Mouse (Mus musculus) midbrain, embryonic 12.5 days (tissue): ENCODE results near the gene Mrpl54. TPM values are rescaled to one million over a fixed set of nuclear protein-coding genes. Genes with fewer than 3 reads are reported as not detected.

ENCODE experiments used
- ATAC-seq: fragments of 200-750 bp; cut with Nextera tagmentation; 2 replicates; pipeline ENCODE4 v1.8.0; 2017; ENCODE audit warnings: low read depth, moderate TSS enrichment, moderate library complexity; ENCODE audit not compliant: low FRiP score
- H3K27ac ChIP-seq: fragments of 300-500 bp; sonication (generic); replicated peaks from 2 replicates; pipeline ENCODE4 v1.5.1; 2016; ENCODE audit warnings: mild to moderate bottlenecking
- H3K27me3 ChIP-seq: fragments of 300-500 bp; sonication (generic); 2 replicates; pipeline ENCODE4 v1.6.1; 2016; ENCODE audit warnings: mild to moderate bottlenecking
- H3K36me3 ChIP-seq: fragments of 300-500 bp; sonication (generic); 2 replicates; pipeline ENCODE4 v1.6.1; 2016
- H3K4me1 ChIP-seq: fragments of 300-500 bp; sonication (generic); 2 replicates; pipeline ENCODE4 v1.6.1; 2016
- H3K4me2 ChIP-seq: fragments of 300-500 bp; sonication (generic); replicated peaks from 2 replicates; pipeline ENCODE4 v1.6.1; 2016; ENCODE audit warnings: mild to moderate bottlenecking, moderate library complexity
- H3K4me3 ChIP-seq: fragments of 300-500 bp; sonication (generic); 2 replicates; pipeline ENCODE4 v1.5.1; 2016; ENCODE audit warnings: mild to moderate bottlenecking
- H3K9ac ChIP-seq: fragments of 300-500 bp; sonication (generic); replicated peaks from 2 replicates; pipeline ENCODE4 v1.6.1; 2016; ENCODE audit warnings: mild to moderate bottlenecking, moderate library complexity
- H3K9me3 ChIP-seq: fragments of 300-500 bp; sonication (generic); 2 replicates; pipeline ENCODE4 v1.6.1; 2016; ENCODE audit warnings: mild to moderate bottlenecking
- WGBS: fragments of 180-500 bp; shearing (Covaris S2); methylation state at CpG from one replicate; pipeline ENCODE4 v1.1.7; 2016; 5-methylcytosine and 5-hydroxymethylcytosine counted together
- polyA plus RNA-seq: library from polyadenylated mRNA; unstranded; fragments of >200 nt; fragmentation: Nextera tagmentation; extraction: Ambion mirVana; gene quantifications from 2 replicates; pipeline ENCODE4 v1.2.1, GENCODE M21; 2016

The Mrpl54 gene
- polyA plus RNA-seq, 1 experiment from 2014 or later, result 168 TPM

GRCm38 (mm10) chr10:81302781-81303218, 36.1 kb upstream of the Mrpl54 start:
- Histone ChIP-seq H3K4me1 (peaks cover 23% of the 10 kb centered on the region; the same call in 1 of the 2 replicates), H3K27me3 (no peaks in the 10 kb centered on the region), H3K4me3 (no peak overlapping the region), H3K36me3 (peaks cover 22% of the 10 kb centered on the region), H3K9ac (no peak overlapping the region), H3K9me3 (no peaks in the 10 kb centered on the region), H3K4me2 (no peak overlapping the region), H3K27ac (no peak overlapping the region; the same call in 1 of the 2 replicates)
- ATAC-seq, result no peak
- 70% methylated on average over 14 of the region's 14 CpGs for WGBS

- no peak overlapping the region for H3K4me3 ChIP-seq
- no peak overlapping the region for H3K9ac ChIP-seq
- H3K4me2 ChIP-seq, result no peak overlapping the region
- peaks cover 23% of the 10 kb centered on the region; the same call in 1 of the 2 replicates for H3K4me1 ChIP-seq
- 74% methylated on average over 4 of the region's 4 CpGs for WGBS
- no peak for ATAC-seq
- H3K27me3 ChIP-seq, result no peaks in the 10 kb centered on the region
- peaks cover 17% of the 10 kb centered on the region for H3K36me3 ChIP-seq
- H3K27ac ChIP-seq, result no peak overlapping the region; the same call in 1 of the 2 replicates
- H3K9me3 ChIP-seq, result no peaks in the 10 kb centered on the region
Observed at GRCm38 (mm10) chr10:81302288-81302687, 35.6 kb upstream of the Mrpl54 start.

GRCm38 (mm10) chr10:81301321-81301720, 34.6 kb upstream of the Mrpl54 start:
- peaks cover 8% of the 10 kb centered on the region for H3K36me3 ChIP-seq
- H3K9me3 ChIP-seq, result no peaks in the 10 kb centered on the region
- no peak for ATAC-seq
- no peaks in the 10 kb centered on the region for H3K27me3 ChIP-seq
- no peak overlapping the region for H3K9ac ChIP-seq
- H3K4me2 ChIP-seq, result no peak overlapping the region
- H3K4me3 ChIP-seq, result no peak overlapping the region
- no peak overlapping the region for H3K27ac ChIP-seq
- peaks cover 26% of the 10 kb centered on the region; the same call in 1 of the 2 replicates for H3K4me1 ChIP-seq
- WGBS, result 85% methylated on average over 9 of the region's 9 CpGs

GRCm38 (mm10) chr10:81300352-81300907, 33.7 kb upstream of the Mrpl54 start:
- Histone ChIP-seq H3K4me3 (no peak overlapping the region), H3K4me1 (peaks cover 29% of the 10 kb centered on the region; the same call in 1 of the 2 replicates), H3K9me3 (no peaks in the 10 kb centered on the region), H3K27me3 (no peaks in the 10 kb centered on the region), H3K27ac (no peak overlapping the region), H3K36me3 (no peaks in the 10 kb centered on the region), H3K4me2 (no peak overlapping the region), H3K9ac (no peak overlapping the region)
- ATAC-seq, result no peak
- 86% methylated on average over 9 of the region's 9 CpGs for WGBS

- no peak overlapping the region for H3K27ac ChIP-seq
Observed at GRCm38 (mm10) chr10:81299585-81300351, 33.0 kb upstream of the Mrpl54 start.

GRCm38 (mm10) chr10:81298369-81299100, 31.8 kb upstream of the Mrpl54 start:
- no peak overlapping the region for H3K4me2 ChIP-seq
- H3K36me3 ChIP-seq, result no peaks in the 10 kb centered on the region
- 94% methylated on average over 17 of the region's 17 CpGs for WGBS
- no peaks in the 10 kb centered on the region for H3K27me3 ChIP-seq
- no peaks in the 10 kb centered on the region for H3K9me3 ChIP-seq
- ATAC-seq, result no peak
- H3K4me3 ChIP-seq, result no peak overlapping the region
- peaks cover 44% of the 10 kb centered on the region for H3K4me1 ChIP-seq
- H3K9ac ChIP-seq, result no peak overlapping the region
- H3K27ac ChIP-seq, result no peak overlapping the region

More at GRCm38 (mm10) chr10:81299585-81300351, 33.0 kb upstream of the Mrpl54 start:
- no peak overlapping the region for H3K4me2 ChIP-seq
- no peaks in the 10 kb centered on the region for H3K27me3 ChIP-seq
- no peak overlapping the region for H3K9ac ChIP-seq
- H3K4me1 ChIP-seq, result peaks cover 36% of the 10 kb centered on the region
- no peaks in the 10 kb centered on the region for H3K36me3 ChIP-seq
- WGBS, result 93% methylated on average over 14 of the region's 14 CpGs
- no peak overlapping the region for H3K4me3 ChIP-seq
- ATAC-seq, result no peak
- no peaks in the 10 kb centered on the region for H3K9me3 ChIP-seq

- no peaks in the 10 kb centered on the region for H3K9me3 ChIP-seq
- H3K27me3 ChIP-seq, result no peaks in the 10 kb centered on the region
- no peaks in the 10 kb centered on the region for H3K36me3 ChIP-seq
- H3K4me2 ChIP-seq, result no peak overlapping the region
- no peak for ATAC-seq
- WGBS, result 80% methylated on average over 10 of the region's 10 CpGs
- H3K9ac ChIP-seq, result no peak overlapping the region
- no peak overlapping the region for H3K4me3 ChIP-seq
- H3K27ac ChIP-seq, result no peak overlapping the region
- peaks cover 40% of the 10 kb centered on the region for H3K4me1 ChIP-seq
Observed at GRCm38 (mm10) chr10:81297845-81298244, 31.1 kb upstream of the Mrpl54 start.

- WGBS, result 86% methylated on average over 6 of the region's 6 CpGs
- Histone ChIP-seq H3K36me3 (no peaks in the 10 kb centered on the region), H3K4me1 (peaks cover 35% of the 10 kb centered on the region), H3K27ac (no peak overlapping the region), H3K9me3 (no peaks in the 10 kb centered on the region), H3K27me3 (no peaks in the 10 kb centered on the region), H3K9ac (no peak overlapping the region), H3K4me2 (no peak overlapping the region), H3K4me3 (no peak overlapping the region)
- no peak for ATAC-seq
Observed at GRCm38 (mm10) chr10:81297246-81297645, 30.5 kb upstream of the Mrpl54 start.

GRCm38 (mm10) chr10:81295185-81295584, 28.5 kb upstream of the Mrpl54 start:
- Histone ChIP-seq H3K27me3 (peaks cover 16% of the 10 kb centered on the region), H3K4me2 (no peak overlapping the region), H3K27ac (0 out of 2 replicates have a peak overlapping the region, but pooled peaks have one; percentile 12), H3K9me3 (no peaks in the 10 kb centered on the region), H3K36me3 (no peaks in the 10 kb centered on the region), H3K4me1 (peaks cover 35% of the 10 kb centered on the region), H3K4me3 (no peak overlapping the region; the same call in 1 of the 2 replicates), H3K9ac (no peak overlapping the region)
- 95% methylated on average over 6 of the region's 6 CpGs for WGBS
- no peak for ATAC-seq

GRCm38 (mm10) chr10:81294442-81294841, 27.7 kb upstream of the Mrpl54 start:
- 75% methylated on average over 8 of the region's 8 CpGs for WGBS
- Histone ChIP-seq H3K4me2 (peak overlapping the region; percentile 93), H3K27ac (no peak overlapping the region), H3K4me3 (peak overlapping the region; percentile 88), H3K27me3 (peaks cover 24% of the 10 kb centered on the region), H3K36me3 (no peaks in the 10 kb centered on the region), H3K9ac (peak overlapping the region; percentile 89), H3K9me3 (no peaks in the 10 kb centered on the region), H3K4me1 (peaks cover 35% of the 10 kb centered on the region)
- ATAC-seq, result no peak

GRCm38 (mm10) chr10:81293334-81294030, 26.7 kb upstream of the Mrpl54 start:
- no peaks in the 10 kb centered on the region for H3K36me3 ChIP-seq
- H3K27me3 ChIP-seq, result peaks cover 28% of the 10 kb centered on the region
- peak overlapping the region; percentile 86 for H3K27ac ChIP-seq
- peaks cover 35% of the 10 kb centered on the region for H3K4me1 ChIP-seq
- ATAC-seq, result no peak; the same call in 1 of the 2 replicates
- peak overlapping the region; percentile 93 for H3K4me2 ChIP-seq
- H3K4me3 ChIP-seq, result peak overlapping the region; percentile 88
- WGBS, result 3% methylated on average over 25 of the region's 25 CpGs
- no peaks in the 10 kb centered on the region for H3K9me3 ChIP-seq
- H3K9ac ChIP-seq, result peak overlapping the region; percentile 89
